Mouse (Mus musculus) kidney, postnatal 14 days (tissue): Measurements from ENCODE around the gene Pip5k1c.
A peak's percentile ranks its signal among the peaks of the same experiment; 100 is the strongest.

Experiments
- DNase-seq: peaks from one replicate; pipeline ENCODE4 v3.0.0; 2022; ENCODE audit warnings: mixed read lengths

Gene Pip5k1c

GRCm38 (mm10) chr10:81351678-81352291 is 59.0 kb downstream of the Pip5k1c start:
- DNase-seq: no peak

DNA sequence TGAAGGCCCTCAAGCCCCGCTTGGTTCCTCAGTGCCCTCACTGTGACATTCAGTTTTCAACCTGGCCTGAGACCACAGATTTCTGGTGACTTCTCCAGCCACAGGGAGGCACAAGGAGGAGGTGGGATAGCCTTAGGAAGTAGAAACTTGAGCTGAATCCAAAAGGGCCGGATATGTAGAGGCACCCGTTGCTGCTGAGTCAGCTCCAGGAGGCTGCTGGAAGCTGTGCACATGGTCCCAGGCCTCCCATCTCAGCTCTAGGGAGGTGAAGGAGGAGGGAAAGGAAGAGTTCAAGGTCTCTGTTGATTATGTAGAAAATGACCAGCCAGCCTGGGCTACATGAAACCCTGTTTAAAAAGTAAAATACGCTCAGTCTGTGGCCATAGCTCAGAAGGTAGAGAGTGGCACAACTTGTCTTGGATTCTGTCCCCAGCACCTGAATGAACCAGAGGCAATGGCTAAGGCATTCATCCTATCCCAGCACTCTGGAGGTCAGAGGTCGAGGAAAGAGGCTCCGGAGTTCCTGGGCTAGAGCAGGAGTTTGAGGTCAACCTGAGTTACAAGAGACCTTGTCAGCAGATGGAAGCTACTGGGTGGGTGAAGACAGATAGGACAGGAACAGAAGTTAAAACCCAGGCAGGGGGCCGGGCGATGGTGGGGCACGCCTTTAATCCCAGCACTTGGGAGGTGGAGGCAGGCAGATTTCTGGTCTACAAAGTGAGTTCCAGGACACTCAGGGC is 62.1 kb downstream of the Pip5k1c start:
- no peak for DNase-seq

DNA sequence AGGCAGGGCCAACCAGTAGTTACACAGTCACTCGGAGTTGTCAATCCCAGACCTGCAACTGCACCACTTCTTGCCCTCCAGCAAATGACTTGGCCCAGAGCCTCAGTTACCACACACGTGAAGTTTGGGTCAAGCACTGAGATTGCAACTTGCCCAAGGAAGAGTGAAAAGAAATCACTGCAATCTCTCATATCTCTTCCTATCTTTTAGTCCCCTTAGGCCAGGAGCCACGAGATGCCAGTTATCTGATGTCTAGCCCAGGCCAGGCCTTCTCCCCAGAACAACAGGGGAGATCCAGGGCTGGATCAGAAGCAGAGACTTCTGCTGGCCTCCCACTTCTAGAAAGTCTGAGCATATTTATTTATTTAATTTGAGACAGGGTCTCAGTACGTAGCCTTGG is 62.8 kb downstream of the Pip5k1c start:
- DNase-seq: no peak

DNA sequence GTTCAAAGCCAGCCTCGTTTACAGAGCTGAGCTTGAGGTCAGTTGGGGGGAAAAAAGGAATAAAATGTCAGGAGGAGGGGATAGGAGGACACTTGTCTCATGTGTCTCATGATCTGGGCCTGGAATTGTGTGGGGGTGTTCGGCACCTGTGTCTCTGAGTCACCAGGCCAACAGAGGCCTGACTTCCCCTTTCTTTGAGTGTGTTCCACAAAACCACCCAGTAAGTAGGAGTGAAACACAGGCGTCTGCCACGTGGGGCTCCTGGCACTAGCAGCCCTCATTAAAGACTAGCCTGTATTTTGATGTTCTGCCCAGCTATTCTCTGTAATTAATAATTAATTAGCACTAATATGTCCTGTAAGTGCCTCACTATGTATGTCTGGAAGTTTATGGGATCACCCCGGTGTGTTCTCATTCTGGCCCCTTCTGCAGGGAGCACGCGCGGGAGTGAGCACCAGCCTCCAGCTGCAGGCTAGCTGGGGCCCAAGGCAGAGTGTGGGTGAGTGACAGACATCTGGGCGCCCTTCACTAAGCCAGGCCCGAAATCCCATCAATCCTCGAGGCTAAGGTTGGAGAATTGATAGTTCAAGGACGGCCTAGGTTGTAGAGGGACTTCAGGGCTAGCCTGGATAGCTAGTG is 63.7 kb downstream of the Pip5k1c start:
- DNase-seq: no peak

GRCm38 (mm10) chr10:81356991-81357844 is 64.5 kb downstream of the Pip5k1c start, which contains the start of gene Mfsd12:
Mfsd12 (plus strand) TSS chr10:81357491.
- peak; percentile 95 for DNase-seq

DNA sequence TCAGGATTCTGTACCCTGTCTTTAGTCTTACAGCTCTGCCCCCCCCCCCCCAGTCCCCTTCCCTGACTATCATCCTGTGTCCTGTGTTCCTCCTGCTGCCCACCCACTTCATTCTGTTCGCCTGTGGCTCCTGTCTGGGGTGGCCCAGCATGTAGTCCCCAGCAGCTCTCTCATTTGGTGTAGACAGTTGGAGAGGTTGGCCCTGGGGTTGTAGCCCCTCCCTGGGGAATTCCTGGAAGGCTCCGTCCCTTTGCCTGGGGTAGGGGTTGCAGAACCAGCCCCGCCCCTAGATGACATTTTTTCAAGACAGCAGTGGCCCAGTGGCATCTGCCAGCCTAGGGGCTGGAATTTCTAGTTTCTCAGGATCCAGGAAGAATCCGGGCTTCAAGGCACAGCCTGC is 65.4 kb downstream of the Pip5k1c start:
- DNase-seq: no peak

- peak; percentile 66 for DNase-seq
Observed at GRCm38 (mm10) chr10:81358841-81359240, 66.1 kb downstream of the Pip5k1c start.

DNA sequence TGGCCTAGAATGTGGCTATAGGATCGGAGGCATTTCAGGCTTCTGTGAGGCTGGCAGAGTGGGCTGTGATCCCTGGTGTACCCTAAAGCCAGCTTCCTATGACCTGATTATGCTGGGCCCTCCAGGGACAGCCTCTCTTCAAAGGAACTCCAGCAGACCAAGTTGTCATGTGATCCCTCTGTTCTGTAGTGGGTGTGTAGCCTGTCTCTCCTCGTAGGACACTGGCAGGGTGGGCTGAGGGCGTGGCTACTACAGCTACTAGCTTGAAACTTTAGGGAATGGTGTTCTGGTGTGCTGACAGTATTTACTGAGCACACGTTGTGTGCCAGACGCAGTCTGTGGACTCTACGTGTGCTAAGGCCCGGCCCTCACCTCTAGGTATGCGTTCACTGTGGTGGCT is 68.0 kb downstream of the Pip5k1c start:
- no peak for DNase-seq

- DNase-seq: no peak
Observed at GRCm38 (mm10) chr10:81362336-81362949, 69.7 kb downstream of the Pip5k1c start.

- DNase-seq: peak; percentile 70
Observed at GRCm38 (mm10) chr10:81363436-81364346, 70.9 kb downstream of the Pip5k1c start.

DNA sequence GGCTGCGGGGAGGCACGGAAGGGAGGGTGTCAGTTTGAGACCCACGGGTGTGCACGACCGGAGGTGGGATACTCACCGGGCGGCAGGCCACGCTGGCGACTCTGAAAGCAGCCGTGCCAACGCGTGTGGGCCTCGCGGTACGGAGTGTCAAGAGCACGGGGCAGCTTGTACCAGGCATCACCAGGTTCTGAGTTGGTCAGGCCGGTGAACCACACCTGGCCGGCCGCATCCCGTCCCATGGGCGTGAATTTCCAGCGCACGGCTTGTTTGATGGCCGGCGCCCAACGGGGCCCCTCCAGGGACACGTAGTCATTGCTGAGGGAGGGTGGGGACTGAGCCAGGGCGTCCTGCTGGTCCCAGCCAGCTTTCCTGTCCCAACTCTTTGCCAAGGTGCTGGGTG is 71.9 kb downstream of the Pip5k1c start:
- DNase-seq: no peak

- no peak for DNase-seq
Observed at GRCm38 (mm10) chr10:81365073-81365472, 72.3 kb downstream of the Pip5k1c start.

DNA sequence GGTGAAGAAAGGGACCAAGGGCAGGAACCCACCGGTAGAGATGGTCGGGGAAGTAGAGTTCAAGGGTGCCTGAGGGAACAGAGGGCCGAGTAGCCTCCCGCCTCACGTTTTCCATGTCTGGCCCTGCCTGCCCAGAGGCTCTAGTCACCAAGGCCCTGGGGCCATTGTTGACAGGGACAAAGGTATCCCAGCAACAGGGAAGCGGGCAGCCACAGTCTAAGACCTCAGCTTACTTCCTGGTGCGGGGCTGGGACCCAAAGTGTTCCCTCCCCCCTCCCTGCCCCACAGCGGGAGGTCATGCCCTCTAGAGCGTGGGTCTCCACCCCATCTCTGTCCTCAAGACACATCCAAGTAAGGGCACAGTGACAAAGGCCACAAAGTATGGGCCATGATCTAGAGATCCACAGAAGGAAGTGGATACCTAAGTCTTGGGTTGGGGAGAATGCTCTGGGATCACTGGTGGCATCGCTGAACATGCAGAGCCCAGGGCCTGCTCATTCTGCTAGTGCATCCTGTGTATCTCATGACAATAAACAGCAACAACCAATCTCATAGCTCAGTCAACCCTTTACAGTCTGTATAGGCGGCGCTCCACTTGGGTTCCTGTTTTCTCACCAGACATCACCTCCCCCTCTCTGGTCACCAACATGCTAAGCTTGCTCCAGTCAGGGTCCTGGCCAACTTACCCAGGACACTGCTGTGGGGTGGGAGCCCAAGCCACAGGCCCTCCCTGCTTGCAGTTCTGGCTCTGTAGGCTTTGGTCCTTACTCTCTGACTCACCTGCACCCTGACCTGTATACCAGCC is 73.1 kb downstream of the Pip5k1c start, which contains the start of gene 4930404N11Rik:
TSS of gene 4930404N11Rik (minus strand) at position 145 of the 805 bp plus-strand sequence.
- no peak for DNase-seq

DNA sequence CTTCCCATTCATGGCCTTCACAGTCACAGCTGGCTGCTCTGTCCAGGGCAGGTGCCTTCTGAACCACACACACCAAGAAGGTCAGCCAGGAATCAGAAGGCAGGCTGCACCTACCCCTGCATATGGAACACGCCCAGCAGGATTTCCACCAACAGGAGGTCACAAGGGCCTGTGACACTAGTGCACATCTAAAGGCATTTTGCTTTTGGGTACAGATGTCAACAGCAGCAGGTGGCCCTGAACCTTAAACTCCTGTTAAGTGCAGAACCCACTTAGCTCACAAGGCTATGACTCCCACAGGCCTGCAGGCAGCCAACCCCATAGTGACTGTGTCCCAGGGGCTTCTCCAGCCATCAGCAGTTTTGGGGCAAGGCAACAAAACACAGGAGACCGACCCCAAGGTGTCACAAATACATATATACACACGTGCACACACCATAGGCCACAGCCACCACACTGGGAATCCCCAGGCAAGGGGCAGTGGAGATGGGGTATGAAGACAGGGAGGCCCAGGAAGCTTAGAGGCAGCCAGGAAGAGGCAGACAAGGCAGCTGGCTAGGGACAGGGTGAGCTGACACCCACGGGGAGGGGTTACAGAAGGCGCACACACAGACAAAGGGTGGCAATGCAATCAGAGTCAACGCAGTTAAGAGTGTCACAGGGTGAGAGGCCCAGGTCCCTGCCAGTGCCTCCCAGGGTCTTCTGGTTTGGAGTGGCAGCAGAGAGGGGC is 73.9 kb downstream of the Pip5k1c start:
- DNase-seq: no peak

DNA sequence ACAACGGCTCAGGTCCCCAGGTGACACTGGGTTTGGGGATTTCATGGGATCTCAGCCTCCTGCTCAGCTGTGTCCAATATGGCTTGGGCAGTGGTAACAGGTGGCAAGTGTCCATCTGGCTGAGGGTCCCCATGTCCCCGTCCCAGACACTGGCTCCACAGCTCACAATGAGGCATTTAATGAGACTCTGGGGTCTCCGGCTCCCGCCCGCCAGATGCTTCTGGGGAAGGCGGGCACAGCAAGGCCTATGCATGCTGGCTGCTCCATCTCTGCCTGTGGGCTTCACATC is 74.4 kb downstream of the Pip5k1c start:
- DNase-seq: no peak
